Mouse (Mus musculus): ENCODE data around the gene Jmjd8.

GRCm38 (mm10) chr17:25872676-25873075 lies 44.0 kb downstream of the Jmjd8 start:
- TF ChIP-seq CTCF (IDR thresholded peaks at IDR 0.05; ENCODE audit: insufficient read depth, low read depth, low read length): no peak
- no peak for TF ChIP-seq POLR2A (IDR thresholded peaks at IDR 0.05; ENCODE audit: insufficient read depth, low read depth, low read length)

Data from olfactory bulb, adult 2 months (tissue).